Mouse (Mus musculus) layer of hippocampus, adult 9-10 months (tissue): Measurements from ENCODE around the gene F7.

Experiments
- DNase-seq: peaks from one replicate; pipeline ENCODE4 v3.0.0; 2022; ENCODE audit warnings: low spot score

Gene F7

GRCm38 (mm10) chr8:13025487-13026224 is at the start of gene F7:
Gene F7, plus strand, starts transcription at chr8:13026034.
- DNase-seq = no peak

DNA sequence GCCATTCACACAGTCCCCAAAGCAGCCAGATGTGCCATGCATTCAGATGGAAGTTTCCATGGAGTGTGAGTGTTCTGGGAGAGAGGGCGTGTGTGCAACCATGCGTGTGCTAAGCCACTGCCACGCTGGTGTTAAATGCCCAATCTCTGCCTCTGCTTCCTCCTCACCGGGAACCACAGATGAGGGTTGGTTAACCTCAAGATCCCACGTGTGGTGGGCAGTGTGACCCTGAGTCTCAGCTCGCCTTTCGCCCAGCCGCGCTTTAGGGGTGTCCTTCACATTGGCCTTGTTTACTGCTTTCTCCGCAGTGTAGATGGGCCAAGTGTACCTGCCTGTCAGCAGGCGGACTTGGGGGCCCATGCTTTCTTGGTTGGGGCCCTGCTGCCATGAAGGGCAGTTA is 49.5 kb upstream of the F7 start:
- no peak for DNase-seq

DNA sequence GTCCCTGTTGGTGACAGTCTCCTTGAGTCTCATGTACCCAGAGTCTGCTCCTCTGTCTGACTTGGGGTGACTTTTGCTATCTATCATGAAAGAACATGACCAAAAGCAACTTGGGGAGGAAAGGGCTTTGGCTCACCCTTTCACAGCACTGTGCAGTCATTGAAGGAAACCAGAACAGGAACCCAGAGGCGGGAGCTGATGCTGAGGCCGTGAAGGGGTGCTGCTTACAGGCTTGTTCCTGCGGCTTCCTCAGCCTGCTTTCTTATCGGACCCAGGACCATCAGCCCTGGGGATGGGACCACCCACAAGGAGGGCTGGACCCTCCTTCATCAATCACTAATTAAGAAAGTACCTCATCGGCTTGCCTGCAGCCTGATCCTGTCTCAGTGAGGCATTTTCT is 49.1 kb upstream of the F7 start:
- DNase-seq = no peak

DNA sequence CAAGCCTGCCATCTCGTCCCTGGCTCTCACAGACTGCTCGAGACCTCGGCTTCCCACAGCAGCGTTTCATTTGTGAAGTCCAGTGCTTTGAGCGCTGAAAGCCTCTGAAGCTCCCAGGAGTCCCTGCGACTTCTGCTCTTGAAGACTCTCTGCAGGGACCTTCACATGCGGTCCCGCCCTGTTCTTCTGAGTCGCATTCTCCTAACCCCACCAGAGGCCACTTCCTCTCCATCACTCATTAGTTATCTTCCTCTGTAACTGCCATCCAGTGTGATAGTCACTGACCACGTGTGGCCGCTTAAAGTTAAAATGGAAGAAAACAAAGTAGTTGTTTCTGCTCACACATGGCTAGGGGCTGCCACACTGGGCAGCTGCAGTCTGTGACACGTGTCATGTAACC is 48.5 kb upstream of the F7 start:
- no peak for DNase-seq

DNA sequence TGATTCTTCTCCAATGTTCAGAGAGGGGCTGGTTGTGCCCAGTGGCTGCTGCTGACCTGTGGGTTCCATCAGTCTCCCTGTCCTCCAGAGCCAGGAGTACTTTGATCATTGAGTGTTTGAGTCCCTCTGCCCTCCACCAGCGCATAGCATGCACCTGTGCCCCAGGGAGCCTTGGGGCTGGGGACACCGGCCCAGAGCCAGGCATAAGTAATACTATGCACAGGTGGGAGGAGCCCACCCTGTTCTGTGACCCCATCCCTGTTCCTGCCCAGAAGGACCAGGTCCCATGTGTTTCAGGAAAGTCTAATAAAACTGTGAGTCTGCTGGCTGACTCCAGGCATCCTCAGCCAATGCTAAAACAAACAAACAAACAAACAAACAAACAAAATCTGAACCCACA is 47.5 kb upstream of the F7 start:
- DNase-seq = no peak

DNA sequence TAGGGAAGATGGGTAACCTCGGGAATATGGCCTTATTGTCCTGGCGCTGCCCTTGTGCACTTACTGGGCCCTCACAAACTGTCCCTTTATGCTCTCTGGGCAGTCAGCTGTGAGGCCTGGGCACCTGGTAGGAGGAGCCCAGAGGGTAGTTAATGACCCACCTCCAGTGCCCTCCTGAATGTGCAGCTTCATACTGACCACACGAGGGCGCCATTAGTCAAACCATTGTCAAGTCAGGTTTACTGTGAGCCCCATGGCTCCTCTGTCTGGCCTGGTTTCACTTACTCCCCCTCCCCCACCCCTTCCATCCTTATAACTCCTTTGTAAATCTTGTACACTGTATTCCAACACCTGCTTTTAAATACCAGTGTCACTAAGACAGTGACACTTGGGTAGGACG is 47.1 kb upstream of the F7 start:
- DNase-seq = no peak

- peak; percentile 77 for DNase-seq
Observed at GRCm38 (mm10) chr8:12983681-12984467, 42.0 kb upstream of the F7 start.

DNA sequence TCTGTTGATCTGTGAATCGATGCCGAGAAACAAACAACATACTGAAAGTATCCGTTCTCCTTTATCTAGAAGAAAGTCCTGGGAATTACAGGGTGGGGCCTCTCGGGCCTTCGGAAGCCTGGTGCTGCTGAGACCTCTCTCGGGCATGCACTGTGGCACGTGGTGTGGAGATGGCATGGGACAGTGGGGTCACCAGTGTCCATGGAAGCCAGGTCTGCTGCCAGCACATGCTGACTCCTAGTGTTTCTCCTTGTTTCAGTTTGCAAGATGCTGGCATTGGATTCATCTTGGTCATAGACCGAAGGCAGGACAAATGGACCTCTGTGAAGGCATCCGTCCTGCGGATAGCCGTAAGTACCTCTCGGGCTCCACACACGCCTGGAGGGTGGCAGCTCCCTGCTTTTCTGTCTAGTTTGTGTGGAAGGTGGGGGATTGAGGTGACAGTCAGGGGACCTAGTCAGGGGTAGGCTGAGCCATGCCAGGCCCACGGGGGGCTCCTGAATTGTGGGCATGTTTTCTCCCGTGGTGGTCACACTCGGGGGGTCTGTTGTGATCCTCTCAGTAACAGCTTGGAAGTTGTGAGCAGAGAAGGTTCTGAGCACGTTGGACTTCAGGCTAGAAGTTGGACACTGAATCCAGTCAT is 41.1 kb upstream of the F7 start:
- no peak for DNase-seq

DNA sequence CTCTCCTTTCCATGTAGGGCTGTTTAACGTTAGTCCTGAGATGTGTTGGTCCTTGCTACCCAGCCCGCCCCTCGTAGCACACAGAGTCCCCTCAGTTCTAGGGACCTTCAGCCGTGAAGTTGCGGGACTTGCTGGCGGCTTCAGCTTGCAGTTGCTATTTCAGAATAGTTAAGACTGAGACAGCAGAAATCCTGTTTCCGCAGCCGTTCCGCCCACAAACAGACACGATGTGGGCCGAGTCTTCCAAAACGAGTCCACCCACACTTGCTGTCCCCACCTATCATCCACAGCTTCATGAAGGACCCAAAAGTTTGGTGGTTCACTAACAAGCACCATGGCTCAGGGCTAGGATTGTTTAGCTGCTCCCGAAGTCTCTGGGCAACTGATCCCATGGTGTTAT is 40.6 kb upstream of the F7 start:
- DNase-seq = no peak

- DNase-seq = no peak
Observed at GRCm38 (mm10) chr8:12987571-12987970, 38.3 kb upstream of the F7 start.

GRCm38 (mm10) chr8:12988722-12989430 is 37.0 kb upstream of the F7 start:
- no peak for DNase-seq

DNA sequence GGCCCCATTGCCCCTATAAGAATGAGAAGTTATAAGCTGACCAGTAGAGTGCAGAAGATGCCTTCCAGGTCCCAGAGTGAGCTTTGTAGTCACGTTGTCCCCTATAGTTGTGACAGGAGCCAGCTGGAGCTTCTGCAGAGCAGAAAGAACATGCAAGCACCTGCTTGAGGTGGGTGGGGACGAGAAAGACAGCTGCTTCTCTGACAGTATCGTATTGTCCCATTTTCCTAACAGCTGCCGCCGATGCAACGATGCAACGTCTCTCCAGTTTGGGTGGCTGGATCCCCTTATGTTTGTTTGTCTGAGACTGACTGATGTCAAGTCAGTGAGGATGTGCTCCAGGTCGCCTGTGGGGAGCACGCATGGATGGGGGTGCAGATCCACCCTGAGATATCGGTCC is 34.4 kb upstream of the F7 start:
- DNase-seq = no peak

DNA sequence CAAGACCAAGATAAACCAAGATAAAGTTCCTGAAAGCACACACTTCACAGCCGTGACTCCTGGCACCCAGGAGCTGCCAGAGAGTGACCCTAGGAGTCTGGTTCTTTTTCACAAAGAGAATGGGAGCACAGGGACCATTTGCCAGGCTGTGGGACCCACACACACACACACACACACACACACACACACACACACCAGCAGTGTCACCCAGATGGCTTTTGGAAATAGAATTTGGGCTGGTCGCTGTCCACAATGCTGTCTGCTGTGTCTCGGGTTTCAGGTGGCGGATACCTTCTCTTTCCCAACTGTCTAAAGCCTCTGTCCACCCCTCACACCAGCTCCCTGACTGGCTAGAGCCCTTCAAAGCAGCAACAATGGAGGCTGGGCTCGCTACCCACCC is 31.4 kb upstream of the F7 start:
- no peak for DNase-seq

DNA sequence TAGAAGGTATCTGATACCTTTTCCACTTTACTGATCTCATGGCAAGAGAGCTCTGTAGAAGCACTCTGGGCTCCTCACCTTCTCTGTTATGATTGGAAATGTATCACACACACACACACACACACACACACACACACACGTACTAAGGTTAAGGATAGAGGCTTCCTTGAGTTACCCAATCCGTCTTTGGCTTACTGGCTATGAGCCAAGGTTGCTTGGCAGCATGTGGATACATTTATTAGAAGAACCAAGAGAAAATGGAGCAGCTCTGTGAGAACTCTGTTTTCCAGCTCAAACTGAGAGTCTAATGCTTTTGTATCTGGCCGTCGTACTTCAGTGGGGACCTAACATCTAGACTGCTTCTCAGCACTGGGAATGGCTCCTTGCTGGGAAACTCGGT is 30.4 kb upstream of the F7 start:
- no peak for DNase-seq

DNA sequence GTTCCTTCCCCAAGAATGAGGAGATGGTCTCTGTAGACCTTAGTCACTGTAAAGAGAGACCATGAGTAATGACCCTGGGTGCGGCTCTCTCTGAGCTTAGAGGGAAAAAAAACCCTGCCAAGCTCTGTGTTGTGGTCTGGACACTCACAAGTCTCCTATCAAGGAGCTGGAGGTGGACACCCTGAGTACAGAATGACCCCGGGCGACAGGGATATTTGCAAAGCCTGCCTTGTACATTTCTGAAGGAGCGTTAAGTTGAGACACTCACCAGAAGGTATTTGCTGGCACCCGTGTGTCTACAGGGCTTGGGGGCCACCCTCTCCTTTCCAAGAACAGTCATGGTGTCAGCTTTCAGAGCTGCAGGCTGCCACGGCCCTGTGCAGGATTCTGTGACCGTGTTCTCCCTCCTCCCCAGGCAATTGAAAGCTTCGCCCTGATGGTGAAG is 29.0 kb upstream of the F7 start:
- no peak for DNase-seq

DNA sequence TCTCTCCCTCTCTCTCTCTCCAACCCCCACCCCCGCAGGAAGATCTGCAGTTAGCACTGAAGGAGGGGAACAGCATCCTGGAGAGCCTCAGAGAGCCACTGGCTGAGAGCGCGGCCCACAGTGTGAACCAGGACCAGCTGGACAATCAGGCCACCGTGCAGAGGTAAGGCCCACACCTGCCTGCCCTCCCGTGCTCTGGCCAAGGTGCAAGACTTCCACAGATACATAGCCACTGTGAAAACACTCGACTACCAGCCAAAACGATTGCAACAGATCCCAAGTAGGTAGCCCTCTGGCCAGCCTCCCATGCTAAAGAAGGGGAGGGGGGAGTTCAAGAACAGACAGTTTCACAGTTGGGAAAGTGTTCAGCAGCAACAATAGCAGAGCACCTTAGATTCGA is 27.5 kb upstream of the F7 start:
- no peak for DNase-seq

DNA sequence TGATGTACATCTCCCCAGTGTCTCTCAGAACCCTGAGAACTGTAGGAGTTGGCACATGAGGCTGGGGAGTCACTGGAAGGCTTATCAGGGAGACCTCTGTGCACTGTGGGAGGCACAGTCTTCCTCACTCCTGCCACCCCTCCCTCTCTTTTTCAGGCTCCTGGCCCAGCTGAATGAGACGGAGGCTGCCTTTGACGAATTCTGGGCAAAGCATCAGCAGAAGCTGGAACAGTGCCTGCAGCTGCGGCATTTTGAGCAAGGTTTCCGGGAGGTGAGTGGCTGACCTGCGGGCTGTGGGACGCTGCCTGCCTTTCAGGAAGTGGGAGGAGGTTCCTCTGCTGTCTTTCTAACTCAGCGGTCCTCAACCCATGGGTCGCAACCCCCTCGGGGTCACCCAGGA is 26.0 kb upstream of the F7 start:
- DNase-seq = no peak

DNA sequence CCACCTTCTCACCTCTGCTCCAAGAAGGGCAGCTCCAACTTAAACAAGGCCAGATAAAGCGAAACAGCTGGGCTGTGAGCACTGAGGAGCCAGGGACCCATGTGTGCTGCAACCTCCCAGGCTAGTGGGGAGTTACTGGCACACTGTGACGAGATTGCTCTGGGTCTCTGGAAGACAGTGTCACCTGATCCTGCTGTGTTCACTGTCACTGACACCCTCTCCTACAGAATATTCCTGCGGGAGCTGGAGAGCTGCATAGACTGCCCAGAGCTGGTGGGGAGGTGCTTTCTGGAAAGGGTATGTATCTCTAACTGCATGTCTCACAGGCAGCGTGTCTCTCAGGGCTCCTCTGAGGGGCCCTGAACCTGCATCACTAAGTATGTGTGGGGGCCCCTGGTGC is 18.4 kb upstream of the F7 start:
- no peak for DNase-seq

DNA sequence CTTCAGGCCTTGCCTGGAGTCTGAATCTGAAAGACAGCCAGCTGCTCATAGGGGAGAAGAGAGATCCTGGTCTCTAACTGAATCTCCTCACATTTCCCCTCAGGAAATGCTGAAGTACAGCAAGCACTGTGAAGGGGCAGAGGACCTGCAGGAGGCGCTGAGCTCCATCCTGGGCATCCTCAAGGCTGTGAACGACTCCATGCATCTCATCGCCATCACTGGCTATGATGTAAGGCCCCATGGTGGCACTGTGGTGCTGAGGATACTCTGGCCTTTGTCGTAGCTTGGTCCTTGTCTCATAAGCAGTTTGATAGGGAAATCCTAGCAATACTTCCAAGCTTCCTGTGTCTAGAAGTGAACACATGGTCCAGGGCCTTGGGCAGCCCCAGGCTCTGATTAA is 15.5 kb upstream of the F7 start:
- no peak for DNase-seq

DNA sequence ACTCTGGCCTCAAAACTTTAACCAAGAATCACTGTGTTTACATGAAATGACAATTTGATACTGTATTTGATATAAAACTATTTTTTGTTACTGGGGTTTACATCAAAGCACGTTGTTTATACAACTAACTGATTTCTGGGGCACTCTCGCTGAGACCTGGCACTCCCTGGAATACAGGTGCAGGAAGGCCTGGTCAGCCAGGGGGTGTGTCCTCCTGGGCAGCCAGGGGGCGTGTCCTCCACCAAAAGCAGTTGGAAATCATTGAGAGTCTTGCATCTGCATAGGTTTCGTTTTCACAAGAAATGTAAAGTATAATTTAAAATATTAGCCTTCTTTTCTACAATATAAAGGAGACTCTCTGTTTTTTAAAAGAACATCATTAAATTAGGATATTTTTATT is 6.3 kb upstream of the F7 start:
- no peak for DNase-seq

DNA sequence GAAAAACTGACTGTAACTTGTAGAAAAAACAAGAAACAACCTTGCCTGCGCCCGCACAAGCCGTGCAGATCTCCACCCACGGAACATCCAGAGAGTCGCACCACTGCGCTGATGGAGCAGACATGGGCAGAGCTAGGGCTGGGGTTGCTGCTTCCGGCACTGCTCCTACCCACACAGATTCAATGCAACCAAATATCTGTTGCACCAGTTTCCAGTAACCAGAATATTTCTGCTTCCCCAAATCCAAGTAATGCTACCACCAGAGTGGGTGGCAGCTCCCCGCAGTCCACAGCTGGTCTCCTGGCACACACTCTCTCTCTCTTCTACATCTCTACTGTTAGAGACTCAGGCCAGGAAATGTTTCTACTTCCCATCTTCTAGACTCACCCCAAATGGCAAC is 4.0 kb upstream of the F7 start:
- no peak for DNase-seq

DNA sequence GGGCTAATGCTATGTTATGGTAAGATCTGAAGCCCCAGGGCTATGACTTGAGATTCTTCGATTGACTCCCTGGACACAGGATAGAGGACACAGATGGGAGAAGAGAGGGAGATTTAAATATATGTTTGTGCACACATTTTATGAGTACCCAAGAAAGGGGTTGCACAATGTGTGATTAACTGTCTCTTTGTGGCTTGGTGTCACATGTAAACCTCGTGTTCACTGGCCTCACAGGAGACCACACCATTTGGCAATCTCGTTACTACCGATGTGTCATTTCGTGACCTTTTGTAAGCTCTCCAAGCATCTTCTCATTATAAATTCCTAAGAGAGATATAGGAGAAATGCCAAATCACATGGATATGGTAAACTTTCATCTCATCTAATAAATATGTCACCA is 1.8 kb downstream of the F7 start:
- DNase-seq = no peak

GRCm38 (mm10) chr8:13028482-13028881 is 2.6 kb downstream of the F7 start:
- peak; percentile 32 for DNase-seq
